Mouse (Mus musculus): ENCODE data around the gene Defa21. TPM values are rescaled to one million over a fixed set of nuclear protein-coding genes. Genes with fewer than 3 reads are reported as not detected.

Gene Defa21
- polyA plus RNA-seq, 1 experiment from 2014 or later: not detected

Other genes with a start within 250 kb of the Defa21 start
- gene Defb33, start 132.9 kb upstream of the Defa21 start, polyA plus RNA-seq (2015; fragmentation: Nextera tagmentation; extraction: Ambion mirVana): not detected in 2 replicates
- not detected in 2 replicates for gene Gm15056, start 122.9 kb upstream of the Defa21 start, polyA plus RNA-seq (2015; fragmentation: Nextera tagmentation; extraction: Ambion mirVana)
- not detected in 2 replicates for gene Gm6040, start 103.5 kb upstream of the Defa21 start, polyA plus RNA-seq (2015; fragmentation: Nextera tagmentation; extraction: Ambion mirVana)
- not detected in 2 replicates for gene AY761185, start 80.8 kb upstream of the Defa21 start, polyA plus RNA-seq (2015; fragmentation: Nextera tagmentation; extraction: Ambion mirVana)
- not detected in 2 replicates for gene Defa23, start 29.5 kb downstream of the Defa21 start, polyA plus RNA-seq (2015; fragmentation: Nextera tagmentation; extraction: Ambion mirVana)
- not detected in 2 replicates for gene Defa35, start 39.5 kb downstream of the Defa21 start, polyA plus RNA-seq (2015; fragmentation: Nextera tagmentation; extraction: Ambion mirVana)
- not detected in 2 replicates for gene Defa25, start 58.9 kb downstream of the Defa21 start, polyA plus RNA-seq (2015; fragmentation: Nextera tagmentation; extraction: Ambion mirVana)
- not detected in 2 replicates for gene Gm14851, start 70.5 kb downstream of the Defa21 start, polyA plus RNA-seq (2015; fragmentation: Nextera tagmentation; extraction: Ambion mirVana)
- gene Defa30, start 109.1 kb downstream of the Defa21 start, polyA plus RNA-seq (2015; fragmentation: Nextera tagmentation; extraction: Ambion mirVana): not detected in 2 replicates
- gene Defa22, start 136.7 kb downstream of the Defa21 start, polyA plus RNA-seq (2015; fragmentation: Nextera tagmentation; extraction: Ambion mirVana): not detected in 2 replicates
- not detected in 2 replicates for gene Defa31, start 166.1 kb downstream of the Defa21 start, polyA plus RNA-seq (2015; fragmentation: Nextera tagmentation; extraction: Ambion mirVana)
- not detected in 2 replicates for gene Gm15293, start 176.0 kb downstream of the Defa21 start, polyA plus RNA-seq (2015; fragmentation: Nextera tagmentation; extraction: Ambion mirVana)
- gene Gm15292, start 224.2 kb downstream of the Defa21 start, polyA plus RNA-seq (2015; fragmentation: Nextera tagmentation; extraction: Ambion mirVana): not detected in 2 replicates

Measured in heart, embryonic 15.5 days (tissue).